Mouse (Mus musculus): ENCODE results near the gene Acot6. TPM values are rescaled to one million over a fixed set of nuclear protein-coding genes. Genes with fewer than 3 reads are reported as not detected.
"Not testable (repeated sequence)": the region's sequence is repeated elsewhere in the genome, so short reads cannot be mapped to it uniquely, and the experiment has no call there.

Gene Acot6
- total RNA-seq, 2 experiments from 2014 or later = 3.3 TPM

DNA sequence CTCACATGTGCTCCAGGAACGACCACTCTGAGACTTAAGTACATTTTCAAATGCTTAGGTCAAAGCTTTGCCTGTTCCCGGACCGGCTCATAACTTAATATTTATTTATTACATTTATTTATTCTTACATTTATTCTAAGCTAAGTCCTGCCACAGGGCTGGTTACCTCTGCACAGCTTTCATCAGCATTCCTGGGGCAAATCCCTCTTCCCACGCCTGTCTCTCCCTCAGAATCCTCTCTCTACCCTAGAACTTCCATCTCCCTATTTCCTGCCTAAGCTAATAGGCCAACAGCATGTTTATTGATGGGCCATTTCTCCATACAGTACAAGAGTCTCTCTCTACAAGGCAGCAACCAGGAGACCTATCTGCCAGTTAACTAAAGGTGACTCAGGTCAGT lies 32.7 kb upstream of the Acot6 start:
- intact Hi-C loops (cut with DNase I) = no loop called here
- DNase-seq (ENCODE audit: extremely low spot score in 1 of 2, low spot score in 2 of 2) = no peak
- no peak for TF ChIP-seq CTCF (IDR thresholded peaks at IDR 0.05)
- H3K27ac ChIP-seq = no peak overlapping the region
- H3K4me3 ChIP-seq = no peak overlapping the region

DNA sequence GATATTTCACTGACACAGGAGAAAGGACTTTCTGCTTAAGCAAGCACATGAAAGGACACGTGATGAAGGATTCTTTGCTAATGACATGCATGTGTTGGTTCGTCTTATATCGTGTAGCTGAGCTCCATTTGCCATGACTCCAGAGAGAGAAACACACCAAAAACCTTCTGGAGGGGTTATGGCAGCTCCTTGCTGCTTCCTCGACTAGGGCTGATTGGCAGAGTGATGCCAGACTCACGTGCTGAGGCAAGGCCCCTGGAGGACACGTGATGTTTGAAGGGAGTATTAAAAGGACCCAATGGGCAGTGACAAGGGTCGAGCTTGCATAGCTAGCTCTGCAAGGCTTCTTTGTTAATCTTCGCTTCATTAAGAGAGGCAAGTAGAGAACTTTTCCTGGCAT lies 32.2 kb upstream of the Acot6 start:
- DNase-seq (ENCODE audit: extremely low spot score in 1 of 2, low spot score in 2 of 2) = no peak
- Histone ChIP-seq H3K27ac (no peak overlapping the region), H3K4me3 (no peak overlapping the region)
- intact Hi-C loops (cut with DNase I) = no loop called here
- TF ChIP-seq CTCF (IDR thresholded peaks at IDR 0.05) = no peak

DNA sequence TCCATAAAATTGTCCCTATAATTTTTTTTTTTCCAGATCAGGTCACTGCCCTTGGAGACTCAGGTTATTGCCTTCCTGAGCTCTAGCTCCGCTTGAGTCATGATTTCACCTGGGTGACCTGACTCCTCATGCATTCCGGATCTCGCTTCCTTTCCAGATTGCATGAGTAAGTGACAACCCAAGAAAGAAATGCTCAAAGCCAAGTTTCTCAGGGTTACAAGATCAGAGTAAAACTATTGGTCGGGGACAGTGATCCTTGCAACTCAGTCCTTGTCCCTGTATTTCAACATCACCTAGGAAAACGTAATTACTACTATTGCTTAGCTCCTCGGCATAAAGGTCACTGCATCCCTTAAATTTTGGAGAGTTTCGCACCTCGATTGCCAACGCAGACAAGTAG lies 31.5 kb upstream of the Acot6 start, which contains the start of gene Acot5:
Acot5 (plus strand) TSS at position 340 of the 400 bp plus-strand sequence.
- peak within 1 kb of the TSS; percentile 56 for H3K27ac ChIP-seq
- no peak for TF ChIP-seq CTCF (IDR thresholded peaks at IDR 0.05)
- H3K4me3 ChIP-seq = peak within 1 kb of the TSS; percentile 46
- no peak for DNase-seq (ENCODE audit: extremely low spot score in 1 of 2, low spot score in 2 of 2)
- intact Hi-C loops (cut with DNase I) = no loop called here

DNA sequence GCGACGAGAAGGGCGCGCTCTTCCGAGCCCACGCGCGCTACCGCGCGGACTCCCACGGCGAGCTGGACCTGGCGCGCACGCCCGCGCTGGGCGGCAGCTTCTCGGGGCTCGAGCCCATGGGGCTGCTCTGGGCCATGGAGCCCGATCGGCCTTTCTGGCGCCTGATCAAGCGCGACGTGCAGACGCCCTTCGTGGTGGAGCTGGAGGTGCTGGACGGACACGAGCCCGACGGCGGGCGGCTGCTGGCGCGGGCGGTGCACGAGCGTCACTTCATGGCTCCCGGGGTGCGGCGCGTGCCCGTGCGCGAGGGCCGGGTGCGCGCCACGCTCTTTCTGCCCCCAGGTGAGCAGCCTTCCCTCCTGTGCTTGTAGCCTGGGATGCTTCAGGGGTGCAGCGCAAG lies 30.9 kb upstream of the Acot6 start:
- DNase-seq (ENCODE audit: extremely low spot score in 1 of 2, low spot score in 2 of 2) = peak; percentile 36 to 37
- Histone ChIP-seq H3K4me3 (peak overlapping the region; percentile 46), H3K27ac (peak overlapping the region; percentile 56)
- intact Hi-C loops (cut with DNase I) = not testable (repeated sequence)

DNA sequence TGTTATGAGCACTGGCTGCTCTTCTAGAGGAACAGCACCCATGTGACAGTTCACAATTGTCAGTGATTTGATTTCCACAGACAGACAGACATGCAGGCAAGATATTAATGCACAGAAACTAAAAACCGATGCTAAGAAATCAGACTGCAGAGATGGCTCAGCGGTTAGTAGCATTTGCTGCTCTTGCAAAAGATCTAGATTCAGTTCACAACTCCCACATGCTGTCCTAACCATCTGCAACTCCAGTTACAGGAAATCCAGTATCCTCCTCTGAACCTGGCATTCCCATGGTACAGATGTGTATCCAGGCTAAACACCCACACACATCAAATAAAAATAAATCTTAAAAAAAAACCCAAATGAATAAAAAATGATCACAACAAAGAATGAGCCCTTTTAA lies 28.8 kb upstream of the Acot6 start:
- DNase-seq (ENCODE audit: extremely low spot score in 1 of 2, low spot score in 2 of 2) = peak; percentile 14 to 15
- H3K27ac ChIP-seq = peak overlapping the region; percentile 68
- no peak for TF ChIP-seq CTCF (IDR thresholded peaks at IDR 0.05)
- H3K4me3 ChIP-seq = no peak overlapping the region
- intact Hi-C loops (cut with DNase I) = no loop called here

DNA sequence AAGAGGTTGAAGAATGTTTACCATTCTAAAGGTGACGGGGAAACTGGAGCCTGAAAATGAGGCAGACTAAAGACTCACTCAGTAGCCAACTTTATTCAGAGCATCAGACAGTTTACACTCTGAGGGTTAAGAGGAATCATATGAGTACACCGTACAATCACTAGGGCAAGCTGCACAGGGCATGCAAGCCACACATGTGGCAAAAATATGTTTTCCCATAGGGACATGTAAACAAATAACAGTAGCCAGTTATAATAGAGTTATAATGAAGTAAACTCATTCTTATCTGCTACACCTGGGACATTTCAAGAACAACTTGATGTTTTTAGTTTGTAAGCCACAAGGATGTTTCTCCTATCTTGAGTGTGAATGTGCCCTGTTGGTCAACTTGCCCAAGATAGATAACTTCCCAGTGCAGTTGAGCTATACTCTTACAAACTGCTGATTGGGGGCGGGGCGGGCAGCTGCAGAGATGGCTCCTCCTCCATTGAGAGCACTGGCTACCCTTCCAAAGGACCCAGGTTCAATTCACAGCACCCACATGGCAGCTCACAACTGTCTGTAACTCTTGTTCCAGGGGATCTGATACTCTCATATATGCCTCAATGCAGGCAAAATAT lies 23.0 kb upstream of the Acot6 start:
- H3K27ac ChIP-seq = no peak overlapping the region
- TF ChIP-seq CTCF (IDR thresholded peaks at IDR 0.05) = no peak
- intact Hi-C loops (cut with DNase I) = no loop called here
- no peak for DNase-seq (ENCODE audit: extremely low spot score in 1 of 2, low spot score in 2 of 2)
- H3K4me3 ChIP-seq = no peak overlapping the region

DNA sequence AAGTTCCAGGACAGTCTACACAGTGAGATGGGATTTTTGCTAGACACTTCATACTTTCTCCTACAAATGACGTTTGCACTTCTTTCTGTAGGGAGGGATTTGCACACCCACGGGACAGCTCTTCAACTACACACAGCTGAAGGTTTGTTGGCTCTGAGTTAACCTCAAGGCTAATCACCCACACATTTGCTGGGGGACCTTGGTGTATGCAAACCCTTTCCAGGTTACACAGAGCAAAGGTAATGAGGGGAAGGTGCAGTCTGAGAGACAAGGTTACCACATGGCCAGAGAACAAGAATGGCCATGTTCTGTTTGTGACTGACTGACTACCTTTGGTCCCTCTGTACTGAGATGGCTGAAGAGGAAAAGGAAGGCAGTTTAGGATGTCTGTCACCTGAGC lies 16.6 kb upstream of the Acot6 start:
- no peak overlapping the region for H3K4me3 ChIP-seq
- DNase-seq (ENCODE audit: extremely low spot score in 1 of 2, low spot score in 2 of 2) = no peak
- no peak for TF ChIP-seq CTCF (IDR thresholded peaks at IDR 0.05)
- intact Hi-C loops (cut with DNase I) = no loop called here
- H3K27ac ChIP-seq = no peak overlapping the region

DNA sequence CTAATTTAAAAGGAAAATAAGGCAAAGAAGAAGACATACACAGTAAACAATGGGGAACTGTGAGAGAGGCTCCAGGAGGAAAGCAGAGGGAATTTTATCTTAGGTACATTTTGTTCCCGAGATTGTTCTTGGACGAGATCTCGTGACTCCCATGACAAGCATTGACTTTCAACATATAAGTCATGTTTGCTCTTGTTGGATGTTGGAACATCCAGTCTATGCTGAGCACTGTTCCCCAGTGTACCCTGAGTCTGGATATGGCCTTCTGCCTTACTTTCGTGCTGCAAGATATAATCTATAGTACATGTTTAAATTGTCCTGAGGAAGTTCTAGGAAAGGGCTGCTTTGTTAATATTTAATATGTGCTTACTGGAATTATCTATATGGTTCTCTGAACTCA lies 15.9 kb upstream of the Acot6 start:
- Histone ChIP-seq H3K4me3 (no peak overlapping the region), H3K27ac (no peak overlapping the region)
- no peak for DNase-seq (ENCODE audit: extremely low spot score in 1 of 2, low spot score in 2 of 2)
- no peak for TF ChIP-seq CTCF (IDR thresholded peaks at IDR 0.05)
- intact Hi-C loops (cut with DNase I) = no loop called here

DNA sequence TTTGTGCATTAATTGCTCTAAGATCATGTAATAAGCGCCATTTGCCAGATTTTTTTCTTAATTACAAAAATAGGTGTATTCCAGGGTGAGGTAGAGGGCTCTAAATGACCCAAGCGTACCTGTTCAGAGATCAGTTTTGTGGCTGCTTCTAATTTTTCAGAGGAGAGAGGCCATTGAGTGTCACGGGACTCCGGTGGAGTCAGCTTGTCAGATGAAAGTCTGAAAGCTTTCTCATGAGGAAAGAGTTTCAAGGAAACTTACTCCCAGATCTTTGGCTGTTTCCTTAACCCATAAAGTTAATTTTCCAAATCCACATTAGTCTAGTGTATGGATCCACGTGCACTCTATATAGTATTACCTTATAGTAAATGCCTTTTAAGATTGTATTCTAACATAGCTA lies 5.8 kb upstream of the Acot6 start:
- intact Hi-C loops (cut with DNase I); H3K4me3 ChIP-seq; H3K27ac ChIP-seq; DNase-seq (ENCODE audit: extremely low spot score in 1 of 2, low spot score in 2 of 2): not testable (repeated sequence)

DNA sequence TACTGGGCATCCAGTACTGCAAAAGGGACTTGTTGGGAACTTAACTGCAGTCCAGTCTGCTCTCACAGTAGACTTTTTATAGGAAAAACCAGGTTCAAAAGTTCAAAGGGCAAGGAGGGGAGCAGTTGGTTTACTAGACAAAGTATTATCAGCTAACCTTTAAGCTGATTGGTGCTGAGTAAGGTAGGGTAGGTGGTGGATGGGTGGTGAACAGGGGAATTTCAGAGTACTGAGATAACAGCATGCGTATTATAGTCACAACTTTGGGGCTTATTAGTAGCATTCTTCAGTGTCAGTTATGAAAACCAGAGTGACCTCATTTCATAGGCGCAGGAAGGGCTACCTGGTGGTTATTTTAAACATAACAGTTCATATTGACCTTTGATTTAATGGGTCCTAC lies 849 bp upstream of the Acot6 start:
- no peak for DNase-seq (ENCODE audit: extremely low spot score in 1 of 2, low spot score in 2 of 2)
- TF ChIP-seq CTCF (IDR thresholded peaks at IDR 0.05) = no peak
- Histone ChIP-seq H3K4me3 (no peak overlapping the region), H3K27ac (no peak overlapping the region)
- intact Hi-C loops (cut with DNase I) = no loop called here

DNA sequence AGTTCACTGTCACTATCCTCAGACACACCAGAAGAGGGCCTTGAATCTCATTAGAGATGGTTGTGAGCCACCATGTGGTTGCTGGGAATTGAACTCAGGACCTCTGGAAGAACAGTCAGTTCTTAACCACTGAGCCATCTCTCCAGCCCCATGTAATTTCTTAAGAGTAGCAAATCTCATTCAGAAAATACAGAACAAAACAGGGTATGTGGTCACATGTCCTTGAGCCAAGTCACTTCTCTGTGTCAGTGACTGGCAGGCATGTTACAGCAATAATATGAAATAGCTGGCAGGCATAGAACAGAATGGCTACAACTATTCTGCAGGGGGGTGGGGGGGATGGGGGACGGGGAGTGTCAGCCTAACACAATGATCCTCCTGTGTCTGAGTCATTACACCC lies 383 bp upstream of the Acot6 start:
- H3K27ac ChIP-seq = no peak overlapping the region
- no peak overlapping the region; the same call in 1 of the 2 replicates for H3K4me3 ChIP-seq
- intact Hi-C loops (cut with DNase I) = no loop called here
- DNase-seq (ENCODE audit: extremely low spot score in 1 of 2, low spot score in 2 of 2) = no peak
- no peak for TF ChIP-seq CTCF (IDR thresholded peaks at IDR 0.05)

DNA sequence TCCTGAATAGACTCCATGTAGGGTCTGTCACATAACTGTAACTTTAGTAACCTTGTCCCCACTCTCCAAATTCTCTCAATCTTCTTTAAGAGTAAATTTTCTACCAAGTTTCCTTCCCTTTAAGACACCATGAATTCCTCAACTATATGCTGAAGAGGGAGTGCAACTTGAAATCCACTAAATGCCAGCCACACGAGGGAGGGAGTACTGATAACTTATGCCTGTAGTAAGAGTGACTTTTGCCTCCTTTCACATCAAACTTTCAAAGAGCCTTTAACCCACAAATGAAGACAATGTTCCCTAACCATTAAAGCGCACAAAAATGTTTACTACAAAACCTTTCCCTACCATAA lies 1.0 kb downstream of the Acot6 start:
- Histone ChIP-seq H3K27ac (peak overlapping the region; percentile 84), H3K4me3 (peak overlapping the region; percentile 64)
- DNase-seq (ENCODE audit: extremely low spot score in 1 of 2, low spot score in 2 of 2) = no peak
- intact Hi-C loops (cut with DNase I) = no loop called here
- no peak for TF ChIP-seq CTCF (IDR thresholded peaks at IDR 0.05)

DNA sequence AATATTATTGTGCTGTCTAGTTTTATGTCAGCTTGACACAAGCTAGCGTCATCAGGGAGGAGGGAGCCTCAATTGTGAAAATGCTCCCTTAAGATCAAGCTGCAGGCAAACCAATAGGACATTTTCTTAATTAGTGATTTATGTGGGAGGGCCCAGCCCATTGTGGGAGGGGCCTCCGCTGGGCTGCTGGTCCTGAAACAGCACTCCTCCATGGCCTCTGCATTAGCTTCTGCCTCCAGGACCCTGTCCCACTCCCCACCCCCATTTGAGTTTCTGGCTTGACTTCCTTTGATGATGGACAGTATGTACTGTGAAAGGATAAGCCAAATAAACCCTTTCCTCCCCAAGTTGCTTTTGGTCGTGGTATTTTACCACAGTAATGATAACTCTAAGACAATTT lies 6.6 kb downstream of the Acot6 start:
- TF ChIP-seq CTCF (IDR thresholded peaks at IDR 0.05) = no peak
- intact Hi-C loops (cut with DNase I) = no loop called here
- H3K27ac ChIP-seq = no peak overlapping the region
- DNase-seq (ENCODE audit: extremely low spot score in 1 of 2, low spot score in 2 of 2) = no peak
- no peak overlapping the region for H3K4me3 ChIP-seq
